Mouse (Mus musculus): Measurements from ENCODE around the gene Serpinb9f. TPM values are rescaled to one million over a fixed set of nuclear protein-coding genes. Genes with fewer than 3 reads are reported as not detected.
"Not testable (repeated sequence)": the region's sequence is repeated elsewhere in the genome, so short reads cannot be mapped to it uniquely, and the experiment has no call there.

Serpinb9f gene
- not detected for total RNA-seq (2018; cell fraction: chromatin; rRNA removed)
- not detected for total RNA-seq (2018; cell fraction: cytosol; rRNA removed)
- not detected for total RNA-seq (2018; cell fraction: nucleus; rRNA removed)
- not detected in 3 replicates for polyA plus RNA-seq (2018)

DNA sequence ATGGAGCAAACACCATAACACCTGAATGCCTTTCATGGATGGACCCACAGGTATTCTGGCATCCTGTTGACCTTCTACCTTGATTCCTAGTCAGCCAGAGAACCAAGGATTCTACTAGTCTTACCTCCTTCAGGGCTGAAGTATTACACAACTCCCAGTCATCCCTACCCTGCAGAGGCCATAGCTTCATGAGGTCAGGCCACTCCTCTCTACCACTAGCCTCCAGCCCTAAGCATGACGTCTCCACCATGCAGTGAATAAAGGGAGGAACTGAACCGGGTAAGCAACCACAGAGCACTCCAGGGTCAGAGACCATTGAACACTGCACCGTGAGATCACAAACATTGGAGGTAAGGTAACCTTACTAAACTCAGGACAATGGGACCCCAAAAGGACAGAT, at the start of gene Serpinb9f:
TSS of gene Serpinb9f (plus strand) at position 301 of the 400 bp plus-strand sequence.
- H3K36me3 ChIP-seq (ENCODE audit: inconsistent target); H3K4me3 ChIP-seq (ENCODE audit: inconsistent target); H3K79me2 ChIP-seq (ENCODE audit: inconsistent target); H3K27ac ChIP-seq: not testable (repeated sequence)
- 88% methylated on average over 2 of the region's 3 CpGs for WGBS (ENCODE audit: missing documents)

DNA sequence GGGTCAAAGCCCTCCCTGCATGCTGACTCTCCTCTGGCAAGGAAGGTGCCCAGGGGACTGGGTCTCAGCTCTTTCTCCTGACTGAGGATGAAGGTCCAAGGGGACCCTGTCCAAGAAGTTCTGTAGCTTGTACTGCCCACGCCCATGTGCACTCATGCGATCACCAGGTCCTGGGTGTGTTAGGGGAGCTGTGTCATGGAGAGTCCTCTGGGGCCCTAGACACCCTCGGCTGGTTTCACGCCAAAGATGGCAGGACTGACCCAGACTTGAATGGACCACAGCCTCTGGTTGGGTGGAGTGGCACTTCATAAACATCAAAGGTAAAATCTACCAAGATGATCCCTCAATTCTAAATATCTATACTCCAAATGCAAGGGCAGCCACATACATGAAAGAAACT, 15.2 kb upstream of the Serpinb9f start:
- H3K36me3 ChIP-seq (ENCODE audit: inconsistent target); H3K4me3 ChIP-seq (ENCODE audit: inconsistent target); H3K79me2 ChIP-seq (ENCODE audit: inconsistent target); H3K27ac ChIP-seq: not testable (repeated sequence)
- WGBS (ENCODE audit: missing documents), result 80% methylated on average over 4 of the region's 4 CpGs

DNA sequence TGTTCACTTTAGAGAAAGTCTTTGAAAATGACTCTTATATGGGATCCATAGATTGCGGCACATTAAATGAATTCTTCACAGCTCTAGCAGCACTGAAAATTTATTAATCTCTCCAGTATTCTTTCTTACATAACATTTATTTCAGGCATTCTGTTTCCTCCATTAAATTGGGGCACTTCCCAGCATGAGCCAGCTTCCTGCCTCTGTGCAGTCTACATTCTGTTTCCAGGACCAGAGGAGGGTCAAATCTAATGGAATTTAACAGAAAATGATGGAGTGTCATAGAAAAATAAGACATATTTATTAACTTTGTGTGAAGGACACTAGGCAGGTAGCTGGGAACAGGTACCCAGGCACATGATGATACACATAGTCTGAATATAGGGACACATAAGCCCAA, 32.8 kb downstream of the Serpinb9f start:
- no CpG with 5 or more reads among the region's 1 CpGs for WGBS (ENCODE audit: missing documents)
- H3K27ac ChIP-seq; H3K4me3 ChIP-seq (ENCODE audit: inconsistent target); H3K79me2 ChIP-seq (ENCODE audit: inconsistent target); H3K36me3 ChIP-seq (ENCODE audit: inconsistent target): not testable (repeated sequence)

Other genes with a start within 250 kb of the Serpinb9f start
- 0.22 to 0.30 TPM in 2 of 3 replicates, not detected in the other for gene Serpinb1b, start 245.5 kb upstream of the Serpinb9f start, polyA plus RNA-seq (2018)
- gene Serpinb9c, start 164.3 kb upstream of the Serpinb9f start, polyA plus RNA-seq (2018), result not detected in 3 replicates
- gene Serpinb9d, start 131.1 kb upstream of the Serpinb9f start, polyA plus RNA-seq (2018), result not detected in 3 replicates
- not detected in 3 replicates for gene Serpinb9e, start 74.5 kb upstream of the Serpinb9f start, polyA plus RNA-seq (2018)
- gene Gm11397, start 71.7 kb downstream of the Serpinb9f start, polyA plus RNA-seq (2018), result not detected in 3 replicates
- not detected in 3 replicates for gene Serpinb9g, start 160.7 kb downstream of the Serpinb9f start, polyA plus RNA-seq (2018)

Measured in macrophage (primary cell).